Mouse (Mus musculus): ENCODE measurements around the gene Cds1. TPM values are rescaled to one million over a fixed set of nuclear protein-coding genes. Genes with fewer than 3 reads are reported as not detected.

Cds1 gene
- total and polyA plus RNA-seq, 2 experiments: 0.37 to 0.67 TPM

- no peak overlapping the region for H3K27ac ChIP-seq (replicated peaks; ENCODE audit: insufficient read depth, low read depth, low read length)
- 97% methylated on average over 21 of the region's 21 CpGs for WGBS
- H3K79me2 ChIP-seq (ENCODE audit: control insufficient read depth, insufficient read depth, low read length): no peaks in the 10 kb centered on the region
- H3K4me3 ChIP-seq (ENCODE audit: insufficient read depth, low read depth, low read length): no peak overlapping the region
- no peak for DNase-seq (ENCODE audit: extremely low read depth, low read depth, low spot score)
- no peak overlapping the region for H3K9ac ChIP-seq (ENCODE audit: low read depth, low read length)
- H3K4me1 ChIP-seq (ENCODE audit: control insufficient read depth, insufficient read depth, low read length): no peaks in the 10 kb centered on the region
- no peaks in the 10 kb centered on the region for H3K27me3 ChIP-seq (ENCODE audit: control insufficient read depth, insufficient read depth, low read length)
- H3K36me3 ChIP-seq (ENCODE audit: control insufficient read depth, insufficient read depth, low read length): peaks cover 49% of the 10 kb centered on the region
- no peak for TF ChIP-seq POLR2A (IDR thresholded peaks at IDR 0.05; ENCODE audit: extremely low read depth, insufficient read depth, low read length)
- no peak for TF ChIP-seq CTCF (IDR thresholded peaks at IDR 0.05; ENCODE audit: low read depth, low read length)
Observed at GRCm38 (mm10) chr5:101852116-101852680, 87.3 kb downstream of the Cds1 start.

GRCm38 (mm10) chr5:101854100-101854499 is 89.2 kb downstream of the Cds1 start:
- peak; percentile 86 for DNase-seq (ENCODE audit: extremely low read depth, low read depth, low spot score)
- peaks cover 35% of the 10 kb centered on the region; the same call in 1 of the 2 replicates for H3K36me3 ChIP-seq (ENCODE audit: control insufficient read depth, insufficient read depth, low read length)
- H3K79me2 ChIP-seq (ENCODE audit: control insufficient read depth, insufficient read depth, low read length): no peaks in the 10 kb centered on the region
- 85% methylated on average over 11 of the region's 11 CpGs for WGBS
- TF ChIP-seq CTCF (IDR thresholded peaks at IDR 0.05; ENCODE audit: low read depth, low read length) (no peak), POLR2A (IDR thresholded peaks at IDR 0.05; ENCODE audit: extremely low read depth, insufficient read depth, low read length) (no peak)
- no peak overlapping the region for H3K9ac ChIP-seq (ENCODE audit: low read depth, low read length)
- peaks cover 2% of the 10 kb centered on the region; the same call in 1 of the 2 replicates for H3K4me1 ChIP-seq (ENCODE audit: control insufficient read depth, insufficient read depth, low read length)
- no peaks in the 10 kb centered on the region for H3K27me3 ChIP-seq (ENCODE audit: control insufficient read depth, insufficient read depth, low read length)
- H3K27ac ChIP-seq (replicated peaks; ENCODE audit: insufficient read depth, low read depth, low read length): no peak overlapping the region
- no peak overlapping the region for H3K4me3 ChIP-seq (ENCODE audit: insufficient read depth, low read depth, low read length)

GRCm38 (mm10) chr5:101854667-101855066 is 89.7 kb downstream of the Cds1 start:
- peaks cover 3% of the 10 kb centered on the region; the same call in 1 of the 2 replicates for H3K4me1 ChIP-seq (ENCODE audit: control insufficient read depth, insufficient read depth, low read length)
- no peak for TF ChIP-seq POLR2A (IDR thresholded peaks at IDR 0.05; ENCODE audit: extremely low read depth, insufficient read depth, low read length)
- peak; percentile 40 for TF ChIP-seq CTCF (IDR thresholded peaks at IDR 0.05; ENCODE audit: low read depth, low read length)
- WGBS: 89% methylated on average over 7 of the region's 7 CpGs
- no peak overlapping the region for H3K9ac ChIP-seq (ENCODE audit: low read depth, low read length)
- no peaks in the 10 kb centered on the region for H3K79me2 ChIP-seq (ENCODE audit: control insufficient read depth, insufficient read depth, low read length)
- no peak overlapping the region for H3K27ac ChIP-seq (replicated peaks; ENCODE audit: insufficient read depth, low read depth, low read length)
- peak; percentile 27 for DNase-seq (ENCODE audit: extremely low read depth, low read depth, low spot score)
- H3K4me3 ChIP-seq (ENCODE audit: insufficient read depth, low read depth, low read length): no peak overlapping the region
- peaks cover 33% of the 10 kb centered on the region for H3K36me3 ChIP-seq (ENCODE audit: control insufficient read depth, insufficient read depth, low read length)
- no peaks in the 10 kb centered on the region for H3K27me3 ChIP-seq (ENCODE audit: control insufficient read depth, insufficient read depth, low read length)

GRCm38 (mm10) chr5:101855475-101855874 is 90.5 kb downstream of the Cds1 start:
- WGBS: 96% methylated on average over 16 of the region's 16 CpGs
- Histone ChIP-seq H3K4me3 (ENCODE audit: insufficient read depth, low read depth, low read length) (no peak overlapping the region), H3K36me3 (ENCODE audit: control insufficient read depth, insufficient read depth, low read length) (peaks cover 30% of the 10 kb centered on the region), H3K79me2 (ENCODE audit: control insufficient read depth, insufficient read depth, low read length) (no peaks in the 10 kb centered on the region), H3K27me3 (ENCODE audit: control insufficient read depth, insufficient read depth, low read length) (no peaks in the 10 kb centered on the region), H3K4me1 (ENCODE audit: control insufficient read depth, insufficient read depth, low read length) (peaks cover 3% of the 10 kb centered on the region; the same call in 1 of the 2 replicates), H3K9ac (ENCODE audit: low read depth, low read length) (no peak overlapping the region), H3K27ac (replicated peaks; ENCODE audit: insufficient read depth, low read depth, low read length) (no peak overlapping the region)
- DNase-seq (ENCODE audit: extremely low read depth, low read depth, low spot score): no peak
- TF ChIP-seq CTCF (IDR thresholded peaks at IDR 0.05; ENCODE audit: low read depth, low read length): no peak
- no peak for TF ChIP-seq POLR2A (IDR thresholded peaks at IDR 0.05; ENCODE audit: extremely low read depth, insufficient read depth, low read length)

GRCm38 (mm10) chr5:101858891-101859436 is 94.0 kb downstream of the Cds1 start:
- peak; percentile 88 for DNase-seq (ENCODE audit: extremely low read depth, low read depth, low spot score)
- no peak for TF ChIP-seq CTCF (IDR thresholded peaks at IDR 0.05; ENCODE audit: low read depth, low read length)
- TF ChIP-seq POLR2A (IDR thresholded peaks at IDR 0.05; ENCODE audit: extremely low read depth, insufficient read depth, low read length): no peak
- peaks cover 34% of the 10 kb centered on the region for H3K36me3 ChIP-seq (ENCODE audit: control insufficient read depth, insufficient read depth, low read length)
- H3K27ac ChIP-seq (replicated peaks; ENCODE audit: insufficient read depth, low read depth, low read length): no peak overlapping the region
- no peak overlapping the region for H3K9ac ChIP-seq (ENCODE audit: low read depth, low read length)
- H3K4me3 ChIP-seq (ENCODE audit: insufficient read depth, low read depth, low read length): no peak overlapping the region
- no peaks in the 10 kb centered on the region for H3K79me2 ChIP-seq (ENCODE audit: control insufficient read depth, insufficient read depth, low read length)
- H3K4me1 ChIP-seq (ENCODE audit: control insufficient read depth, insufficient read depth, low read length): peaks cover 3% of the 10 kb centered on the region; the same call in 1 of the 2 replicates
- 71% methylated on average over 10 of the region's 10 CpGs for WGBS
- H3K27me3 ChIP-seq (ENCODE audit: control insufficient read depth, insufficient read depth, low read length): no peaks in the 10 kb centered on the region

Measured in liver, adult 2 months (tissue).